In genomic region chr1:106465243-106465976, GRCm38 (mm10) we compare ENCODE assay signal across 20 mouse cellular contexts.
DNase-seq lines count a peak whose midpoint lies in the region; ATAC-seq and TF ChIP-seq lines count a peak whose summit lies in the region.
"Had no signal": no experiment of that assay in that cellular context is flagged by ENCODE, and none has a peak within 500 bp of the region (broad histone marks: within the 10 kb centered on the region; RNA-seq: fewer than 3 reads in every experiment).

No protein-coding gene starts in this region.

- 0 out of 2 replicates have a peak, but pooled peaks cover 5% of the 10 kb centered on the region for H3K4me1 ChIP-seq in kidney, embryonic 14.5 days (ENCODE audit: control insufficient read depth, insufficient read depth, low read length)
- H3K4me1 ChIP-seq in MEL (ENCODE audit: control insufficient read depth in 1 of 2, insufficient read depth in 2 of 2, low read length in 2 of 2): peaks cover 44 to 50% of the 10 kb centered on the region in 2 experiments
- H3K4me1 ChIP-seq in neural tube, embryonic 14.5 days (ENCODE audit: control insufficient read depth, insufficient read depth, low read length): no peaks in the 10 kb centered on the region
- H3K4me1 ChIP-seq: limb, embryonic 13.5 days; liver, embryonic 15.5 days had no signal

- ATAC-seq in kidney, embryonic 14.5 days (ENCODE audit: low FRiP score, low TSS enrichment): peak; percentile 64
- ATAC-seq in neural tube, embryonic 14.5 days (ENCODE audit: low read depth): peak; percentile 77

- H3K9me3 ChIP-seq in kidney, embryonic 14.5 days (ENCODE audit: control insufficient read depth, low read length): no peaks in the 10 kb centered on the region
- H3K9me3 ChIP-seq in MEL (replicated peaks; ENCODE audit: insufficient read depth, low read length): no peaks in the 10 kb centered on the region
- no peaks in the 10 kb centered on the region for H3K9me3 ChIP-seq in neural tube, embryonic 14.5 days (ENCODE audit: control insufficient read depth, low read length)
- H3K9me3 ChIP-seq: forebrain, embryonic 13.5 days; heart, embryonic 13.5 days; limb, embryonic 13.5 days; liver, embryonic 15.5 days had no signal

- peak; percentile 70 to 74 for TF ChIP-seq EP300 in MEL (IDR thresholded peaks at IDR 0.05; ENCODE audit: low read depth in 1 of 2, low read length in 2 of 2)

- no peak for TF ChIP-seq CTCF in MEL (IDR thresholded peaks at IDR 0.05 in 2 of 3, conservative IDR thresholded peaks at IDR 0.05 in 1 of 3; ENCODE audit: control insufficient read depth in 1 of 3, insufficient read depth in 1 of 3, low read depth in 2 of 3, low read length in 3 of 3, poor library complexity in 1 of 3, severe bottlenecking in 1 of 3)

- H3K36me3 ChIP-seq in kidney, embryonic 14.5 days (ENCODE audit: control insufficient read depth, insufficient read depth, low read length): no peaks in the 10 kb centered on the region
- peaks cover 0 to 60% of the 10 kb centered on the region in 2 experiments; a peak in 2 of 4 replicates for H3K36me3 ChIP-seq in MEL (ENCODE audit: control insufficient read depth in 1 of 2, insufficient read depth in 2 of 2, low read length in 2 of 2)
- H3K36me3 ChIP-seq in neural tube, embryonic 14.5 days (ENCODE audit: control insufficient read depth, insufficient read depth, low read length): no peaks in the 10 kb centered on the region
- H3K36me3 ChIP-seq: heart, embryonic 13.5 days; limb, embryonic 13.5 days; liver, embryonic 15.5 days had no signal

- WGBS in kidney, embryonic 14.5 days: 51% methylated on average over 4 of the region's 4 CpGs
- WGBS in neural tube, embryonic 14.5 days: 9% methylated on average over 4 of the region's 4 CpGs

- no peak for DNase-seq in kidney, postnatal 14 days
- peak; percentile 39 for DNase-seq in MEL (ENCODE audit: low read depth, low spot score)
- DNase-seq in embryo, embryonic 11.5 days (ENCODE audit: low read depth, low spot score): peak; percentile 17
- no peak for DNase-seq in layer of hippocampus, postnatal 10 days (ENCODE audit: low spot score in 2 of 2)
- DNase-seq in thymus, postnatal 10 days (ENCODE audit: low spot score in 2 of 2): no peak
- DNase-seq: adrenal gland, postnatal 10 days; cerebellum, adult 11-12 months; kidney, adult 9 months; layer of hippocampus, adult 9-11 months; lung, postnatal 10 days; right cerebral cortex, postnatal 25 days; thymus, postnatal 25 days had no signal

- H3K27me3 ChIP-seq in kidney, embryonic 14.5 days (ENCODE audit: control insufficient read depth, insufficient read depth, low read length): no peaks in the 10 kb centered on the region
- no peaks in the 10 kb centered on the region for H3K27me3 ChIP-seq in MEL (ENCODE audit: control insufficient read depth in 1 of 2, insufficient read depth in 2 of 2, low read length in 2 of 2)
- no peaks in the 10 kb centered on the region for H3K27me3 ChIP-seq in neural tube, embryonic 14.5 days (ENCODE audit: control insufficient read depth, insufficient read depth, low read length)
- H3K27me3 ChIP-seq: forebrain, embryonic 13.5 days; heart, embryonic 13.5 days; limb, embryonic 13.5 days; liver, embryonic 15.5 days had no signal

- TF ChIP-seq POLR2A in MEL (IDR thresholded peaks at IDR 0.05; ENCODE audit: control insufficient read depth in 1 of 2, insufficient read depth in 1 of 2, low read depth in 1 of 2, low read length in 2 of 2, poor library complexity in 1 of 2): no peak

- H3K4me2 ChIP-seq in kidney, embryonic 14.5 days (replicated peaks; ENCODE audit: low read depth, low read length): no peak overlapping the region
- no peak overlapping the region for H3K4me2 ChIP-seq in neural tube, embryonic 14.5 days (ENCODE audit: low read depth, low read length)
- H3K4me2 ChIP-seq: forebrain, embryonic 13.5 days; heart, embryonic 13.5 days; limb, embryonic 13.5 days; liver, embryonic 15.5 days had no signal

- no peaks in the 10 kb centered on the region for H3K79me2 ChIP-seq in MEL (ENCODE audit: control insufficient read depth, insufficient read depth, low read length, poor library complexity)

- no peak overlapping the region for H3K4me3 ChIP-seq in kidney, embryonic 14.5 days (ENCODE audit: low read length)
- H3K4me3 ChIP-seq in MEL (ENCODE audit: control insufficient read depth in 1 of 2, insufficient read depth in 1 of 2, low read depth in 2 of 2, low read length in 2 of 2): no peak overlapping the region
- H3K4me3 ChIP-seq in neural tube, embryonic 14.5 days (ENCODE audit: low read depth, low read length): no peak overlapping the region
- H3K4me3 ChIP-seq: forebrain, embryonic 13.5 days; heart, embryonic 13.5 days; limb, embryonic 13.5 days; liver, embryonic 15.5 days; myocyte had no signal

- TF ChIP-seq RAD21 in MEL (IDR thresholded peaks at IDR 0.05; ENCODE audit: low read depth, low read length): no peak

- no peak overlapping the region for H3K9ac ChIP-seq in kidney, embryonic 14.5 days (ENCODE audit: low read depth, low read length)
- H3K9ac ChIP-seq in MEL (ENCODE audit: control insufficient read depth, low read depth, low read length, poor library complexity, severe bottlenecking): no peak overlapping the region
- H3K9ac ChIP-seq in neural tube, embryonic 14.5 days (replicated peaks; ENCODE audit: low read depth, low read length): no peak overlapping the region
- H3K9ac ChIP-seq: forebrain, embryonic 13.5 days; heart, embryonic 13.5 days; limb, embryonic 13.5 days; liver, embryonic 15.5 days had no signal

- H3K27ac ChIP-seq in kidney, embryonic 14.5 days (ENCODE audit: low read depth, low read length): no peak overlapping the region
- no peak overlapping the region; the same call in 1 of the 2 replicates for H3K27ac ChIP-seq in MEL (ENCODE audit: control insufficient read depth, low read depth, low read length)
- H3K27ac ChIP-seq in neural tube, embryonic 14.5 days (ENCODE audit: low read depth, low read length): no peak overlapping the region
- H3K27ac ChIP-seq: forebrain, embryonic 13.5 days; heart, embryonic 13.5 days; limb, embryonic 13.5 days; liver, embryonic 15.5 days; stomach, postnatal 0 days had no signal

TF ChIP-seq in MEL, 35 proteins besides CTCF, POLR2A, EP300 and RAD21:
- TF ChIP-seq GATA1 (IDR thresholded peaks at IDR 0.05; ENCODE audit: low read depth, low read length): peak; percentile 74
- 0 out of 2 replicates have a peak, but pooled peaks have one; percentile 20 for TF ChIP-seq SIN3A (IDR thresholded peaks at IDR 0.05; ENCODE audit: low read length)
- TF ChIP-seq ZNF384 (IDR thresholded peaks at IDR 0.05; ENCODE audit: low read depth, low read length): no peak
- TF ChIP-seq RCOR1 (IDR thresholded peaks at IDR 0.05; ENCODE audit: low read depth, low read length): peak; percentile 71; the same call in 1 of the 2 replicates
- peak; percentile 18; the same call in 1 of the 2 replicates for TF ChIP-seq ETS1 (IDR thresholded peaks at IDR 0.05; ENCODE audit: low read depth, low read length)
- TF ChIP-seq TCF12 (IDR thresholded peaks at IDR 0.05; ENCODE audit: low read depth, low read length): peak; percentile 73; the same call in 1 of the 2 replicates
TF ChIP-seq in MEL: peak in this region for 5.

Comparison
In these comparisons a context has a peak if more than half of its experiments do, and no peak if none do; other contexts are left out.
1. DNase-seq: peak in MEL (single experiment) and embryo, embryonic 11.5 days (single experiment); none in kidney, postnatal 14 days (single experiment), layer of hippocampus, postnatal 10 days (0 of 2) and thymus, postnatal 10 days (0 of 2).